Mouse (Mus musculus) spleen, postnatal 10 days (tissue): ENCODE results near the gene Cep170.

Experiments
- DNase-seq, 2 experiments: peaks; one replicate each; pipeline ENCODE4 v3.0.0; 2021 to 2022; ENCODE audit warnings: low spot score in 2 of 2

The Cep170 gene

DNA sequence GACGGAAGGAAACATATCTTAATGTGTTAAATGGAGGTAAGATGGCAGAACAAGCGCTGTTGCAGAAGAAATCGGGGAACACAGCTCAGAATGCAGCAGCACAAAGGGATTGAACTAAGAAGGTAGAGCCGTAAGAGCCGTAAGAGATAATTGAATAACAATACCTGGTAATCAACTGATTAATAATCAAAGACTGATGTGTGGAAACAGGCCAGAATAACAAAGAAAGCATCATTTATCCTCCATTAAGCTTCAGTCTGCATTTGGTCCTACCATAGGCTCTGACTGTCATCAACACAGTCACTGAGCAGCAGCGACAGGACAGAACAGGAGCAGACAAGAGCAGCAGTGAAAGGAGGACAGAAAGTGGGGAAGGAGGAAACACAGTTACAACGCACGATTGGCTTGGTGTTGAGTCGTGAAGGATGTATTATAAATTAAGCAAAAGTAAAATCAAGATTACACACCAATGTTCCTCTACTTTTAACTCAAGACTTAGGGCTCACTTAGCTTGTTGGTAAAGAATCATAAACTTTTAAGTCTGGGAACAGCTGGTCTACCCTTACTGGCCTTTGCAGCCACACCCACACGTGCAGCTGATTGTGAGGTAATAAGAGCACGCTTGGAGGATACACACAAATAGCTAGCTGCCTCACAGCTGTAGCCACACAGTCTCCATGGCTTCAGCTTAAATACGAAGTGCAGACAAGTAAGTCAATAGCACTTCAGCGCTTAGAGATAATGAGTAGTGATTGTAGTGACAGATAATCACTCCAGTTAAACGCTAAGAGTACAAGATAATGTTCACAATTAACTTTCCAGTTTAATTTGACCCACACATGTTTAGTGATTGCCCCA is 59.8 kb downstream of the Cep170 start:
- no peak for DNase-seq

DNA sequence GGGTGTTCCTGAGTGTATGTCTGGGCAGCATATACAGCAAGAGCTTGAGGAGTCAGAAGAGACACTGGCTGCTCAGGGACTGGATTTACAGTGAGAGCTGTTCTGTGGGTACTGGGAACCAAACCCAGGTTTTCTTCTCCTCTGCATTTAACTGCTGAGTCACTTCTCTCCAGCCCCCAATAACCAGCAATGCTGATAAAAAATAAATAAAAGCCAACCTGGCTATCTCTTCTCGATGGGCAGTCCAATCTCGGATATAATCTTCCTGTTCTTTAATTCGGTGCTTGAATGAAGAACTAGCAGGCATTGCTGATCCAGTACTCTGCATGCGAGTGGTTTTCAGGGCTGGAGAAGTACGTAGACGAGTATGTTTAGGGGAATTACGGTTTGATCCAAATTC is 64.2 kb downstream of the Cep170 start:
- DNase-seq = no peak

DNA sequence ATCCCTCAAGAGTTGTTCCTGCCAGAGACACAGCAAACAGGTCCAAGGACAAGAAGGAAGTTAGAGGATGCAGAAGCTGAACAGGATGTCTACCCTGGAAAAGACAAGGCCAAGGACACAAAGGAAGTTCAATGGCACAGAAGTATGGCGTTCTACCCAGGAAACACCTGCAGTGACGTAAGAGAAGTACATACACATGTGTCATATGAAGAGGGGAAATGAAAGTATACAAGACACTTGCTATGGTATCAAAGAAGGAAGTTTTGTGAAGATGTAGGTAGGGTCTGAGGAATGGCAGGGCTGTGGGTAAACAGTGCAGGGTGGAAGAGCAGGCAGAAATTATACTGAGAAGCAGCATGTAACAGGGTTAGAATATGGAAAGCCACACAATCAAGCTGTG is 81.0 kb downstream of the Cep170 start:
- DNase-seq = no peak

- DNase-seq = peak in 1 of 2 experiments; percentile 53
These were observed 83.3 kb downstream of the Cep170 start for GRCm38 (mm10) chr1:176730528-176730927.

GRCm38 (mm10) chr1:176727372-176727771 is 86.5 kb downstream of the Cep170 start:
- DNase-seq = no peak

DNA sequence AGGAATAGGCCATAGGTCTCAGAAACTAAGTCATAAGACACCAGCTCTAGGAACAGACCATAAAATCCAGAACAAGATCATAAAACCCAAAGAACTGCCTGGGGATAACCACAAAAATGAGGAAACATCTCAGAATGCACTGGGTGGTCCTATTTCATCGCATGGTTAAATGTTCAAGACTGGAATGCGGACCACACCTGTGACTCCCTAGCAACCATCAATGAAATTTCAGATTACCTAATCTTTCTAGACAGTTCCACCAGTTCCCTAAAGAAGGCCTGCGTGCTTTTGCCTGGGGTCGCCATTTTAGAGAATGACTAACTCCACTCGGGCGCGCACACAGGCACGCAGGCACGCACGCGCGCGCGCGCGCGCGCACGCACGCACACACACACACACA is 89.1 kb downstream of the Cep170 start:
- no peak for DNase-seq

- DNase-seq = no peak
These were observed 89.8 kb downstream of the Cep170 start for GRCm38 (mm10) chr1:176723858-176724713.

GRCm38 (mm10) chr1:176712436-176712835 is 101.4 kb downstream of the Cep170 start:
- DNase-seq = peak in 1 of 2 experiments; percentile 52

- DNase-seq = no peak
These were observed 113.6 kb downstream of the Cep170 start for GRCm38 (mm10) chr1:176700226-176700625.

DNA sequence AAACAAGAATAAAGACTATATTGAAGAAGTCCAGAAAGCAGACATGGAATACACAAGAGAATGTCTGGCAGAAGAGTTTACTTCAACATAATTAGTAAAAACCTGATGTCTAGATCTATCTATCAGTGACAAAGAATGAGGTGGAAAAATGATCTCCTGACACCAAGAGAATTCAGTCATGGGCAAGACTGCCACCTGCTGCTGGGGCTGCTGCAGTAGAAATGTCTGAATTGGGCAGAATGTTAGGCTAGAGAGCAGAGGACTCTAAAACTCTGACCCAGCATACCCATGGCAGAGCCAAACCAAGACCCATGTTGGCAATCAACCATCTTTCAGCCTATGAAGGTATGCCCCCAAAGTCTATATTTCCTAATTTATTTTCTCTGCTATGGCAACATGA is 114.1 kb downstream of the Cep170 start:
- peak in 1 of 2 experiments; percentile 16 for DNase-seq

DNA sequence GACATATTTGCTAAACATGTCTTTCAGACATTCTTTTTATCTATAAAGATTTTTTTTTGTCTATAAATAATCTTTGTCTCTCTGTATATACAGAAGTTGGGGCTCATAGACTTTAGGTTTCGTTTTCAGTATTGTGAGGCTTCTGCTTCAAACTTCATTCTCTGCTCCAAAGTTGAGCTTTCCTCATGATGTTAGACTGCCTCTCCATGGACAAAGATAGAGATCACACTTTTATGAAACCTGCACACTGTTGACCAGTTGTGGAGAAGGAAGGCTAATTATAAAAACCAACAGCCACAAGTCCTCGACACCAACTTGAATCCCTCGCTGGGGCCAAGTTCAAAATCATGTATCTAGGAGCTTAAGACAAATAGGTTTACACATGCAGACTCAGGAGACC is 115.2 kb downstream of the Cep170 start:
- DNase-seq = no peak

- peak in 1 of 2 experiments; percentile 41 for DNase-seq
These were observed 116.8 kb downstream of the Cep170 start for GRCm38 (mm10) chr1:176697091-176697490.

GRCm38 (mm10) chr1:176691101-176691500 is 122.8 kb downstream of the Cep170 start:
- no peak for DNase-seq

DNA sequence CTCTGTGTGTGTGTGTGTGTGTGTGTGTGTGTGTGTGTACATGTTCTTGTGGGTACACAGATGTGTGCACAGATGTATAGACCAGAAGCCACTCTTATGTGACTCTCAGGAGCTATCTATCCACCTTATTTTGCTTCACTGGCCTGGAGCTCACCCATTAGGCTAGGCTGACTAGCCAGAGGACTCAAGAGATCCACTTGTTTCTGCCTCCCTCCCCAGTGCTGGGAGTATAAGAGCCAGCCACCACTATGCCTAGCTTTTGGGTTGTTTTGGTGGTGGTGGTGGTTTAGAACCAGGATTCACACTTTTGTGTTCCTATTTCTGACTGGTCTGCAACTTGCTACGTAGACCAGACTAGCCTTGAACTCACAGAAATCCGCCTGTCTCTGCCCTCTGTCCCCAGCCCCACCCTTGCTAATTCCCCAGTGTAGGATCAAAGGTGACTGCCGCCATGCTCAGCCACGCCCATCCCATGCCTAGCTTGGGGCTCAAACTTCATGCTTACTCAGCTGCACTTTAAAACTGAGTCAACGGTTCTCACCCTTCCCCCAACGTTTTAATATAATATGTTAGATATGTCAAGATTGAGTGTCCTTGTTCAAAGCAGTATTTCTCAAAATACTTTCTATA is 125.5 kb downstream of the Cep170 start:
- no peak for DNase-seq
